Mouse (Mus musculus): Measurements from ENCODE around the gene Endov. TPM values are rescaled to one million over a fixed set of nuclear protein-coding genes. Genes with fewer than 3 reads are reported as not detected.

The Endov gene
- polyA plus RNA-seq, 1 experiment from 2014 or later: 14.0 TPM

DNA sequence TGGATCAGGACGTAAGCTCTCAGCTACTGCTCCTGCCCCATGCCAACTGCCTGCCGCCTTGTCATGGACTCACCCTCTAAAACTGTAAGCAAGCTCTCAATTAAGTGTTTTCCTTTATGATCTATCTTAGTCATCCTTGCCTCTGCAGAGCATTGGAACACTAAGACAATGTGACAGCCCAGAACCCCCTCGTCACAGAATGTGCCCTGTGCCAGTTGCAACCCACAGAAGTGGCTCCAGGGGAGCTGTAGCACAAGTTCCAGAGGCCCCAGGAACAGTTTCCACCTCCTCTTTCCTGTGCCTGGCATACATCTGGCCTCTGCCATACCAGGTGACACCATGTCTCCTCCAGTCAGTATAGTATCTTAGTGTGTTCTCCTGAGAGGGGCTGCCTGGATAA lies 32.2 kb downstream of the Endov start:
- no peak overlapping the region for H3K9ac ChIP-seq (ENCODE audit: low read length)
- ATAC-seq (ENCODE audit: low FRiP score): no peak

DNA sequence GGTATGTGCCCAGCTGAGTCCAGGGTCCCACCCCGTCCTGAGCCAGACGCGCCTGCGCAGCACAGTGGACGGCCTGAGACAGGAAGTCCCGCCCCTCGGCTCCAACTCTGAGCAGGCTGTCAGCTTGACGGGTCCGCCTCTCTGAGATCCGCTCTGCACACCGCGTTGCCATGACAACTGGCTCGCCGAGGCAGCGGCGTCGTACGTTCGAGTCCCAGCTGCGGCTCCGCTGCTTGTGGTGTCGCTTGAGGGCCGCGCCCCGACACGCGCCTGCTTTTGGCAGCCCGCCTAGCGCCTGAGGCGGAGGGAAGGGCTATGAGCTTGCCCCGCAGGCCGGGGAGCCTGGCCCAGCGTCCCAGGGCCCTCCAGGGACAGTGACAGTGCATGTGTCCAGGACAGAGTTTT lies 33.4 kb downstream of the Endov start:
- peak; percentile 98 for DNase-seq (ENCODE audit: low spot score, missing footprints)
- H3K4me1 ChIP-seq (ENCODE audit: control insufficient read depth, insufficient read depth, low read length): no peaks in the 10 kb centered on the region; the same call in 1 of the 2 replicates
- H3K9ac ChIP-seq (ENCODE audit: low read length): peak overlapping the region; percentile 45; the same call in 1 of the 2 replicates
- peak overlapping the region; percentile 28; the same call in 1 of the 2 replicates for H3K4me3 ChIP-seq (ENCODE audit: low read depth, low read length)
- peak overlapping the region; percentile 44 for H3K4me2 ChIP-seq
- H3K27ac ChIP-seq (ENCODE audit: low read depth, low read length): no peak overlapping the region
- WGBS: 2% methylated on average over 33 of the region's 33 CpGs
- H3K36me3 ChIP-seq (ENCODE audit: control insufficient read depth, insufficient read depth, low read length): no peaks in the 10 kb centered on the region
- peak; percentile 96 for ATAC-seq (ENCODE audit: low FRiP score)
- H3K9me3 ChIP-seq (ENCODE audit: control insufficient read depth, low read length): no peaks in the 10 kb centered on the region
- H3K27me3 ChIP-seq (ENCODE audit: control insufficient read depth, insufficient read depth, low read length): no peaks in the 10 kb centered on the region

More for the DNA sequence above, 32.2 kb downstream of the Endov start:
- H3K9me3 ChIP-seq (ENCODE audit: control insufficient read depth, low read length): no peaks in the 10 kb centered on the region
- H3K4me2 ChIP-seq: no peak overlapping the region
- no peak overlapping the region for H3K4me3 ChIP-seq (ENCODE audit: low read depth, low read length)
- no peaks in the 10 kb centered on the region for H3K27me3 ChIP-seq (ENCODE audit: control insufficient read depth, insufficient read depth, low read length)
- 94% methylated on average over 3 of the region's 3 CpGs for WGBS
- no peaks in the 10 kb centered on the region for H3K36me3 ChIP-seq (ENCODE audit: control insufficient read depth, insufficient read depth, low read length)
- no peak overlapping the region for H3K27ac ChIP-seq (ENCODE audit: low read depth, low read length)
- no peaks in the 10 kb centered on the region; the same call in 1 of the 2 replicates for H3K4me1 ChIP-seq (ENCODE audit: control insufficient read depth, insufficient read depth, low read length)
- no peak for DNase-seq (ENCODE audit: low spot score, missing footprints)

DNA sequence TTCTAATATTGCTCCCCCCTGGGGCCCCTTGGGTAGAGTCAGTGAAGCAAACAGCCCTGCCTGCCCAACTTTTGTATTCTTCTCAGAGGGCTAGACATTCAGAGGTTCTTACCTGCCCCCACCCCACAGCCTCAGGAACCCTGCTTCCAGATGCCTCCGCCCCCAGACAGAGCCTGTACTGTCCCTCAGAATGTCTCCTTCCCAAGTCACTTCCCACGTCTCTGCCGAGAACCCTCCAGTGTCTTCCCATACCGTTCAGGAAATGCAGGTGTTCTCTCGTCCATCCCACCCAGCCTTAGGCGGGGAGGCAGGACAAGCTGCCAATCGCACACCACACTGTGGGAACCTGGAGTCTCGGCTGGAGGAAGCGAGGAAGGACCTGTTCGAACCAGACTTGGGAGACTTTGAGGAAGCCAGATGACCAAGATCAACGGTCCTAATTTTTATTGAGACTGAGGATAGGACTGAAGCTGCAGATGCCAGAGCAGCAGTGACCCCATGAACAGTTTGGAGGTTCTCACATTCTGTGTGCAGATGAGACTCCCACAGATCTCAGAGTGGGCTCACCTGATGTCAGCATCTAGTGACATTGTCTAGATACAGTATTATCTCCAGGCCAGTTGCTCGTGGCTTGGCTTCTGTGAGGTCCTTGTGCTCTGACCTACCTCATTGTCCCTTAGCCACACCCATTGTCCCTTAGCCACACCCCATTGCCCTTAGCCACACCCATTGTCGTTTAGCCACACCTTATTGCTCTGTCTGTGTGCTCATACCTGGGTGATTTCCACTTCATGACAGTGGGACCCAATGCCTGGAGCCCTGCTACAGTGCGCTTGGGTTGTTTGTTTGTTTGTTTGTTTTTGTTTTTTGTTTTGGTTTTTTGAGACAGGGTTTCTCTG lies 35.2 kb downstream of the Endov start:
- Histone ChIP-seq H3K9me3 (ENCODE audit: control insufficient read depth, low read length) (no peaks in the 10 kb centered on the region), H3K9ac (ENCODE audit: low read length) (no peak overlapping the region), H3K4me1 (ENCODE audit: control insufficient read depth, insufficient read depth, low read length) (no peaks in the 10 kb centered on the region; the same call in 1 of the 2 replicates), H3K27me3 (ENCODE audit: control insufficient read depth, insufficient read depth, low read length) (no peaks in the 10 kb centered on the region), H3K27ac (ENCODE audit: low read depth, low read length) (no peak overlapping the region), H3K4me3 (ENCODE audit: low read depth, low read length) (no peak overlapping the region), H3K4me2 (no peak overlapping the region), H3K36me3 (ENCODE audit: control insufficient read depth, insufficient read depth, low read length) (no peaks in the 10 kb centered on the region)
- no peak for DNase-seq (ENCODE audit: low spot score, missing footprints)
- ATAC-seq (ENCODE audit: low FRiP score): no peak
- 84% methylated on average over 14 of the region's 14 CpGs for WGBS

DNA sequence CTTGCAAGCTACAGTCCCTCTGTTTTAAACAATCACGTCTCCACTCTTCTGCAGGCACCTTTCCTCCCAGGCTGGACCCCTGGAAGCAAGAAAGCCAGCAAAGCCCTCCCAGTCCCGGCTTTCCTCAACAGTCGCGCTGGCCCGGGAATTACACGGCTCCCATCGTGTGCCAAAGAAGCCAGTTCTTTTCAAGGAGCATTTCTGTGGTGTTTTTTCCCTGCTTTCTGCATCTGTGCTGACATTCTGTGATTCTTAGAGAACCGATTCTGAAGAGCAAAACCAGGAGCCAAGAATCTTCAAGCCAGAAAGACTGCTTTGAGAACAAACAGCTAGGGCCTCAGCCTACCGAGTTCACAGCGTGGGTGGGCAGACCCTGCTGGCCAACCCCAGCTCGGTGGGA lies 37.8 kb downstream of the Endov start:
- Histone ChIP-seq H3K4me1 (ENCODE audit: control insufficient read depth, insufficient read depth, low read length) (no peaks in the 10 kb centered on the region; the same call in 1 of the 2 replicates), H3K4me2 (no peak overlapping the region), H3K27me3 (ENCODE audit: control insufficient read depth, insufficient read depth, low read length) (no peaks in the 10 kb centered on the region), H3K9me3 (ENCODE audit: control insufficient read depth, low read length) (no peaks in the 10 kb centered on the region), H3K9ac (ENCODE audit: low read length) (no peak overlapping the region), H3K4me3 (ENCODE audit: low read depth, low read length) (no peak overlapping the region), H3K27ac (ENCODE audit: low read depth, low read length) (no peak overlapping the region), H3K36me3 (ENCODE audit: control insufficient read depth, insufficient read depth, low read length) (no peaks in the 10 kb centered on the region)
- WGBS: 61% methylated on average over 11 of the region's 11 CpGs
- DNase-seq (ENCODE audit: low spot score, missing footprints) (no peak), ATAC-seq (ENCODE audit: low FRiP score) (no peak)

DNA sequence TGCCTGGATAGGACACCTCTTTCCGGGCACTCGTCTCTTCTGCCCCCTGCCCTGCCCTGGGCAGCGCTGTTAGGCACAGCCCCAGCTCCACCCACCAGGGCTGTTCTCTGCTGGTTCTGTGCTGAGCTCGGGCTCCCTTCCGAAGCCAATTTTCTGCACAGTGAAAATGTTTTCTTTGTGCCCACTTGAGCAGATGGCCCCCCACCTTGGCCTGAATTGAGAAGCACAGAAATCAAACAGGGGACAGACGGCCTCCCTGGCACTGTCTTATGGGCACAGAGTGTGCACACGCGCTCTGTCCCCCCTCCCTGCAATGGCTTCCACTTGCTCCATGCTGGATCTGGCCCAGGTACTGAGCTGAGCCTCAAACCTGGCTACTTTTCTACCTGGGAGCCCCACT lies 41.3 kb downstream of the Endov start:
- Histone ChIP-seq H3K4me3 (ENCODE audit: low read depth, low read length) (no peak overlapping the region), H3K27ac (ENCODE audit: low read depth, low read length) (no peak overlapping the region), H3K4me2 (no peak overlapping the region), H3K36me3 (ENCODE audit: control insufficient read depth, insufficient read depth, low read length) (no peaks in the 10 kb centered on the region), H3K9me3 (ENCODE audit: control insufficient read depth, low read length) (no peaks in the 10 kb centered on the region), H3K27me3 (ENCODE audit: control insufficient read depth, insufficient read depth, low read length) (no peaks in the 10 kb centered on the region), H3K4me1 (ENCODE audit: control insufficient read depth, insufficient read depth, low read length) (no peaks in the 10 kb centered on the region), H3K9ac (ENCODE audit: low read length) (no peak overlapping the region)
- DNase-seq (ENCODE audit: low spot score, missing footprints) (no peak), ATAC-seq (ENCODE audit: low FRiP score) (no peak)
- 80% methylated on average over 8 of the region's 8 CpGs for WGBS

DNA sequence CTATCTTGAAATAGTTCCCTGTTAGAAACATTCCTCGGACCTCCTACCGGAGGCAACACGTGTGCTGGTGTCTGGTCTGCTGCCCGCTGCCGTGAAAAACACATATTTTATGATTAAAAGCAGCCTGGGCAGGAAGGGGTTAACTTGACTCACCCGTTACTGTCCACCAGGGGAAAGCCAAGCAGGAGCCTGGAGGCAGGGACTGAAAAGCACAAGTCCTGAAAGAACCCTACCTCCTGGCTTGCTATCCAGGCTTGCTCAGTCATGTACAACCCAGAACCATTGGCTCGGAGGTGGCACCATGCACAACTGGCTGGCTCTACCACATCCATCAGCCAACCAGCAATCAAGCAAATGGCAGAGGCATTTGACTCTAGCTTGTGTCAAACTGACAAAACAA lies 42.6 kb downstream of the Endov start:
- no peak overlapping the region for H3K4me3 ChIP-seq (ENCODE audit: low read depth, low read length)
- no peaks in the 10 kb centered on the region for H3K27me3 ChIP-seq (ENCODE audit: control insufficient read depth, insufficient read depth, low read length)
- no peak overlapping the region for H3K27ac ChIP-seq (ENCODE audit: low read depth, low read length)
- H3K4me2 ChIP-seq: no peak overlapping the region
- no peak for ATAC-seq (ENCODE audit: low FRiP score)
- no peak for DNase-seq (ENCODE audit: low spot score, missing footprints)
- 69% methylated on average over 7 of the region's 7 CpGs for WGBS
- H3K36me3 ChIP-seq (ENCODE audit: control insufficient read depth, insufficient read depth, low read length): no peaks in the 10 kb centered on the region
- H3K9ac ChIP-seq (ENCODE audit: low read length): no peak overlapping the region
- H3K9me3 ChIP-seq (ENCODE audit: control insufficient read depth, low read length): no peaks in the 10 kb centered on the region
- H3K4me1 ChIP-seq (ENCODE audit: control insufficient read depth, insufficient read depth, low read length): no peaks in the 10 kb centered on the region

DNA sequence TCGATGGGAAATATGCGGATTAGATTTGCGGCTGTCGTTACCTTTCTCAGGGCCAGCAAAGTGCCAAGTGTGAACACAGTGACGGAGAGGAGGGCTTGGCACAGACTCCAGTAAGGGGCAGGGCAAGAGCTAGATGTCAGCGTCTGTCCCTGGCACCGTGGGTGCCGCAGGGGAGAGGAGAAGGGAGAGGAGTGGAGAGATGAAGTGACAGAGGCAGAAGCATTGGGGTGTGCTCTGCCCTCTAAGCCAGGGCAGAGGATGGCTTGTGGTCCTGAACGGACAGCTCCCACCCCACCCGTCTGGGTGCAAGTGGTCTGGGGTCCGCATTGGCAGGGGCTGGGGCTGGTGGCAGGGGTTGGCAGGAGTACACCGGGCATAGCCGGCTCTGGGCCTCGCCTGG lies 48.8 kb downstream of the Endov start:
- no peak overlapping the region for H3K4me2 ChIP-seq
- no peak for ATAC-seq (ENCODE audit: low FRiP score)
- no peaks in the 10 kb centered on the region for H3K36me3 ChIP-seq (ENCODE audit: control insufficient read depth, insufficient read depth, low read length)
- H3K4me3 ChIP-seq (ENCODE audit: low read depth, low read length): no peak overlapping the region
- H3K4me1 ChIP-seq (ENCODE audit: control insufficient read depth, insufficient read depth, low read length): no peaks in the 10 kb centered on the region
- H3K9me3 ChIP-seq (ENCODE audit: control insufficient read depth, low read length): no peaks in the 10 kb centered on the region
- 37% methylated on average over 14 of the region's 14 CpGs for WGBS
- no peak overlapping the region for H3K27ac ChIP-seq (ENCODE audit: low read depth, low read length)
- H3K9ac ChIP-seq (ENCODE audit: low read length): no peak overlapping the region
- peaks cover 7% of the 10 kb centered on the region for H3K27me3 ChIP-seq (ENCODE audit: control insufficient read depth, insufficient read depth, low read length)
- DNase-seq (ENCODE audit: low spot score, missing footprints): no peak

DNA sequence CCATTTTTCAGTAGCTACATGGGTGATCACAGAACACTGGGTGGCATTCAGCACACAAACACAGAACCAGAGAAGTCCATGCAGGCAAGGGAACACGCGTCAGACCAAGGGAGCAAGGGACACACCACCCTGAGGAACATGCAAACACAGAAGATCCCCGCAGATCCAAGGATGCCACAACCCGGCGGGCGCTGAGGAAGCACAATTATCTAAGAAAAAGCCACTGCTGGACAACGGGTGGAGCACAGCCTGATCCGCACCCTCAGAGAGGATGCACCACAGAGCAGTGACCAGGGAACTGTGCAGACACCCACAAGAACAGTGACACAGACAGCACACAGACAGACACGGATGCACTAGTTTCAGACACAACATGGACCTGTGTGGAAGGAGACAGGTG lies 49.4 kb downstream of the Endov start:
- Histone ChIP-seq H3K27me3 (ENCODE audit: control insufficient read depth, insufficient read depth, low read length) (peaks cover 13% of the 10 kb centered on the region), H3K36me3 (ENCODE audit: control insufficient read depth, insufficient read depth, low read length) (no peaks in the 10 kb centered on the region), H3K9ac (ENCODE audit: low read length) (no peak overlapping the region), H3K9me3 (ENCODE audit: control insufficient read depth, low read length) (no peaks in the 10 kb centered on the region), H3K4me2 (no peak overlapping the region), H3K4me1 (ENCODE audit: control insufficient read depth, insufficient read depth, low read length) (no peaks in the 10 kb centered on the region), H3K27ac (ENCODE audit: low read depth, low read length) (no peak overlapping the region), H3K4me3 (ENCODE audit: low read depth, low read length) (no peak overlapping the region)
- WGBS: 75% methylated on average over 9 of the region's 9 CpGs
- DNase-seq (ENCODE audit: low spot score, missing footprints): no peak
- ATAC-seq (ENCODE audit: low FRiP score): no peak

DNA sequence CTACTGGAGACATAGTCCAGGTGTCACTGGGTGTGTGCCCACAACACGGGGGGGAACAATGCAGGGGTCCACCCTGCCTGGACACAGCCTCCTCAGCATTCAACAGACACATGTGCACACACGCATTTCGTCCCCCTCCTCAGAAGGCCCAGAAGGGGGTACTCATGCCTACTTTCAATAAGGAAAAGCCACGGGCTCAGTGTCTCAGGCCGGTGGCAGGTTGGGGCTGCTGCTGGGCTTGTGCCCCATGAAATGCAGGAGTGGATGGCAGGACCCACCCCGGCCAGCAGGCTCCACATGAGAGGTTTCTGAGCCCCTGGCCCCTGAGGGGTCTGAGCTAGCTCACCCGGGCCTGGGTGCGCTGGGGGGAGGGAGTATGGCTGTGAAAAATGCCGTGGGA lies 49.9 kb downstream of the Endov start:
- Histone ChIP-seq H3K9me3 (ENCODE audit: control insufficient read depth, low read length) (no peaks in the 10 kb centered on the region), H3K36me3 (ENCODE audit: control insufficient read depth, insufficient read depth, low read length) (no peaks in the 10 kb centered on the region), H3K9ac (ENCODE audit: low read length) (no peak overlapping the region), H3K27ac (ENCODE audit: low read depth, low read length) (no peak overlapping the region), H3K4me2 (no peak overlapping the region), H3K4me3 (ENCODE audit: low read depth, low read length) (no peak overlapping the region), H3K27me3 (ENCODE audit: control insufficient read depth, insufficient read depth, low read length) (peaks cover 18% of the 10 kb centered on the region), H3K4me1 (ENCODE audit: control insufficient read depth, insufficient read depth, low read length) (peaks cover 4% of the 10 kb centered on the region)
- DNase-seq (ENCODE audit: low spot score, missing footprints) (no peak), ATAC-seq (ENCODE audit: low FRiP score) (no peak)
- WGBS: 76% methylated on average over 9 of the region's 9 CpGs
